Mouse (Mus musculus) spleen, adult 2 months (tissue): ENCODE results near the gene Uckl1.

Source experiments
- CTCF ChIP-seq: fragments of 200-500 bp; IDR thresholded peaks from 2 replicates; pipeline ENCODE4 v1.5.1; 2011; ENCODE audit warnings: mild to moderate bottlenecking, inconsistent platforms; ENCODE audit not compliant: insufficient read depth, insufficient read length, insufficient replicate concordance; ENCODE audit errors: extremely low read depth
- POLR2A ChIP-seq: fragments of 200-500 bp; IDR thresholded peaks from 2 replicates; pipeline ENCODE4 v1.6.1; 2011; ENCODE audit warnings: low read depth, low read length, inconsistent platforms

- TF ChIP-seq POLR2A = no peak
- no peak for TF ChIP-seq CTCF
Measured at GRCm38 (mm10) chr2:181567338-181567737, 17.4 kb downstream of the Uckl1 start.
